Mouse (Mus musculus) erythroblast, embryonic 14.5 days (primary cell): ENCODE results near the gene Eif4g3.

Experiments used
- GATA1 ChIP-seq: IDR thresholded peaks from 2 replicates; pipeline ENCODE4 v1.6.1; 2012; ENCODE audit warnings: low read length, inconsistent platforms, mixed read lengths
- TAL1 ChIP-seq: IDR thresholded peaks from 3 replicates; pipeline ENCODE4 v1.6.1; 2012; ENCODE audit warnings: low read length, inconsistent platforms, mixed read lengths

DNA sequence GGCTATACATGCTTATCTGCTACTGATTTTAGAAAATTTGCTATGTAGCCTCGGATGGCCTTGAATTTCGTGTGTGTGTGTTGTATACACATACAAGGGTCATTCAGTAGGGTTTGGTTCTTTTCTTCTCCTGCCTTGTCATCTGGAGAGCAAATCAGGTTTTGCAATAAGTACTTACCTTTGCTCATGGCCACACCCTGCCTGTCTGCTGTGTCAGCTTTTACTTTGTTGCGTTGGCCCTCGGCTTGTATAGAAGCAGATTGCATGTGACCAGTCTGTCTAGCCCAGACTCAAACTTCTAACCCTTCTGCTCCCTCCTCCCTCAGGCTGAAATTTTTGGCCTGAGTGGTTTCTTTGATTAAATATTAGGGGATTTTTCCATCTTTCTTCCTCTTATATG lies 157.2 kb downstream of the Eif4g3 start:
- no peak for TF ChIP-seq GATA1
- TF ChIP-seq TAL1: no peak
